25 mouse cellular contexts compared by ENCODE assay signal in genomic region chr1:171446854-171447253, GRCm38 (mm10). TPM values are rescaled to one million over a fixed set of nuclear protein-coding genes. Genes with fewer than 3 reads are reported as not detected.
DNase-seq lines count a peak whose midpoint lies in the region; ATAC-seq and TF ChIP-seq lines count a peak whose summit lies in the region.
"Had no signal": no experiment of that assay in that cellular context is flagged by ENCODE, and none has a peak within 500 bp of the region (broad histone marks: within the 10 kb centered on the region; RNA-seq: fewer than 3 reads in every experiment).

No protein-coding gene starts in this region.

- no peak overlapping the region for H3K9ac ChIP-seq in heart, adult 2 months (ENCODE audit: low read depth, low read length)
- no peak overlapping the region; the same call in 1 of the 2 replicates for H3K9ac ChIP-seq in heart, embryonic 14.5 days (ENCODE audit: low read length)
- no peak overlapping the region for H3K9ac ChIP-seq in lung, embryonic 16.5 days (ENCODE audit: low read length)
- H3K9ac ChIP-seq in midbrain, embryonic 13.5 days (replicated peaks): no peak overlapping the region
- H3K9ac ChIP-seq: hindbrain, embryonic 15.5 days; limb, embryonic 12.5 days; liver, embryonic 15.5 days; lung, embryonic 14.5 days; stomach, embryonic 15.5 days had no signal

- H3K36me3 ChIP-seq in heart, adult 2 months (ENCODE audit: control insufficient read depth, insufficient read depth, low read length): peaks cover 4% of the 10 kb centered on the region; the same call in 1 of the 2 replicates
- no peaks in the 10 kb centered on the region for H3K36me3 ChIP-seq in heart, embryonic 14.5 days (ENCODE audit: control insufficient read depth, insufficient read depth, low read length)
- no peaks in the 10 kb centered on the region for H3K36me3 ChIP-seq in lung, embryonic 16.5 days (ENCODE audit: control insufficient read depth, insufficient read depth, low read length)
- no peaks in the 10 kb centered on the region for H3K36me3 ChIP-seq in midbrain, embryonic 13.5 days
- H3K36me3 ChIP-seq: hindbrain, embryonic 10.5 days; hindbrain, embryonic 15.5 days; limb, embryonic 12.5 days; liver, embryonic 15.5 days; midbrain, embryonic 10.5 days; stomach, embryonic 15.5 days had no signal

- WGBS in heart, adult 2 months: 30% methylated on average over 7 of the region's 7 CpGs
- 27% methylated on average over 7 of the region's 7 CpGs for WGBS in heart, embryonic 14.5 days
- 29% methylated on average over 7 of the region's 7 CpGs for WGBS in lung, embryonic 16.5 days
- 83% methylated on average over 7 of the region's 7 CpGs for WGBS in midbrain, embryonic 13.5 days

- no peak for DNase-seq in heart, adult 2 months
- DNase-seq in heart, postnatal 25 days (ENCODE audit: low spot score): no peak
- no peak for DNase-seq in heart, postnatal 36 days
- no peak for DNase-seq in lung, postnatal 36 days
- DNase-seq: adrenal gland, postnatal 10 days; cerebellum, adult 8-10 months; cerebellum, postnatal 25 days; gastrocnemius, postnatal 36 days; kidney, adult 11 months; kidney, postnatal 14 days; lung, embryonic 14.5 days; right cerebral cortex, postnatal 25 days had no signal

- H3K79me2 ChIP-seq in heart, adult 2 months (replicated peaks; ENCODE audit: control insufficient read depth, insufficient read depth, low read length): peaks cover 7% of the 10 kb centered on the region

- H3K4me3 ChIP-seq in heart, adult 2 months: peak overlapping the region; percentile 25; the same call in 1 of the 2 replicates
- H3K4me3 ChIP-seq in heart, embryonic 14.5 days (ENCODE audit: control insufficient read depth in 1 of 2, insufficient read depth in 1 of 2, low read depth in 1 of 2, low read length in 2 of 2): no peak overlapping the region
- no peak overlapping the region for H3K4me3 ChIP-seq in lung, embryonic 16.5 days (ENCODE audit: low read length)
- no peak overlapping the region for H3K4me3 ChIP-seq in midbrain, embryonic 13.5 days (replicated peaks)
- H3K4me3 ChIP-seq: hindbrain, embryonic 10.5 days; hindbrain, embryonic 15.5 days; limb, embryonic 12.5 days; liver, embryonic 15.5 days; midbrain, embryonic 10.5 days; stomach, embryonic 15.5 days had no signal

- peaks cover 8% of the 10 kb centered on the region for H3K9me3 ChIP-seq in heart, embryonic 14.5 days (ENCODE audit: control insufficient read depth, low read length)
- no peaks in the 10 kb centered on the region; the same call in 1 of the 2 replicates for H3K9me3 ChIP-seq in lung, embryonic 16.5 days (ENCODE audit: control insufficient read depth, low read length)
- H3K9me3 ChIP-seq in midbrain, embryonic 13.5 days: peaks cover 6% of the 10 kb centered on the region; the same call in 1 of the 2 replicates
- H3K9me3 ChIP-seq: hindbrain, embryonic 15.5 days; liver, embryonic 15.5 days; stomach, embryonic 15.5 days had no signal

- peak overlapping the region; percentile 72 for H3K27ac ChIP-seq in heart, adult 2 months
- peak overlapping the region in 1 of 2 experiments; percentile 37; a peak in 1 of 4 replicates for H3K27ac ChIP-seq in heart, embryonic 14.5 days (replicated peaks in 1 of 2; ENCODE audit: control insufficient read depth in 1 of 2, insufficient read depth in 1 of 2, low read depth in 2 of 2, low read length in 2 of 2)
- H3K27ac ChIP-seq in lung, embryonic 16.5 days (ENCODE audit: low read length): 0 out of 2 replicates have a peak overlapping the region, but pooled peaks have one; percentile 25
- no peak overlapping the region for H3K27ac ChIP-seq in midbrain, embryonic 13.5 days
- H3K27ac ChIP-seq: hindbrain, embryonic 10.5 days; hindbrain, embryonic 15.5 days; limb, embryonic 12.5 days; liver, embryonic 15.5 days; midbrain, embryonic 10.5 days had no signal

- intact Hi-C loops in heart, adult 2 months (cut with DNase I): no loop called here
- intact Hi-C loops in heart, postnatal 25 days (cut with DNase I): no loop called here
- intact Hi-C loops in heart, postnatal 36 days (cut with DNase I): no loop called here

- H3K4me1 ChIP-seq in heart, adult 2 months (ENCODE audit: control insufficient read depth, insufficient read depth, low read length): peaks cover 18% of the 10 kb centered on the region
- H3K4me1 ChIP-seq in heart, embryonic 14.5 days (ENCODE audit: control insufficient read depth in 2 of 2, insufficient read depth in 2 of 2, low read length in 2 of 2): peaks cover 12 to 29% of the 10 kb centered on the region in 2 experiments
- peaks cover 20% of the 10 kb centered on the region for H3K4me1 ChIP-seq in lung, embryonic 16.5 days (replicated peaks; ENCODE audit: control insufficient read depth, insufficient read depth, low read length)
- H3K4me1 ChIP-seq in midbrain, embryonic 13.5 days (replicated peaks): no peaks in the 10 kb centered on the region
- H3K4me1 ChIP-seq: hindbrain, embryonic 15.5 days; midbrain, embryonic 10.5 days had no signal

- H3K27me3 ChIP-seq in heart, adult 2 months (ENCODE audit: control insufficient read depth, insufficient read depth, low read length): no peaks in the 10 kb centered on the region
- H3K27me3 ChIP-seq in heart, embryonic 14.5 days (ENCODE audit: control insufficient read depth, insufficient read depth, low read length): no peaks in the 10 kb centered on the region
- no peaks in the 10 kb centered on the region for H3K27me3 ChIP-seq in lung, embryonic 16.5 days (ENCODE audit: control insufficient read depth, insufficient read depth, low read depth, low read length)
- H3K27me3 ChIP-seq in midbrain, embryonic 13.5 days: no peaks in the 10 kb centered on the region
- H3K27me3 ChIP-seq: hindbrain, embryonic 15.5 days; limb, embryonic 12.5 days; liver, embryonic 15.5 days; Patski; stomach, embryonic 15.5 days had no signal

- no peak for TF ChIP-seq POLR2A in heart, adult 2 months (IDR thresholded peaks at IDR 0.05; ENCODE audit: insufficient read depth, low read depth, low read length)

- TF ChIP-seq CTCF in heart, adult 2 months (IDR thresholded peaks at IDR 0.05): no peak

- TF ChIP-seq EP300 in heart, adult 2 months (IDR thresholded peaks at IDR 0.05; ENCODE audit: insufficient read depth, low read depth, low read length): no peak

- ATAC-seq in heart, embryonic 14.5 days (ENCODE audit: insufficient number of reproducible peaks, insufficient read depth, low FRiP score, low read depth): no peak
- no peak for ATAC-seq in lung, embryonic 16.5 days (ENCODE audit: low read depth)
- ATAC-seq in midbrain, embryonic 13.5 days: no peak
- ATAC-seq: forebrain, embryonic 14.5 days; inflammation-experienced regulatory T-cells, adult 6 months; midbrain, embryonic 16.5 days; Patski had no signal

- peak overlapping the region; percentile 40 for H3K4me2 ChIP-seq in heart, embryonic 14.5 days (ENCODE audit: low read length)
- H3K4me2 ChIP-seq in lung, embryonic 16.5 days (ENCODE audit: low read depth, low read length): no peak overlapping the region
- no peak overlapping the region for H3K4me2 ChIP-seq in midbrain, embryonic 13.5 days (replicated peaks)
- H3K4me2 ChIP-seq: hindbrain, embryonic 15.5 days; limb, embryonic 12.5 days; liver, embryonic 15.5 days had no signal

RNA-seq across cellular contexts. Expression of gene F11r, which starts 9.5 kb away (rescaled TPM):
- 10 to 100 TPM; 32.9 to 36.1 TPM for total RNA-seq in heart, adult 2 months (2021)
- 47.5 and 58.3 TPM in 2 replicates for polyA plus RNA-seq in heart, adult 2 months (2012; rRNA removed)
- total RNA-seq in heart, postnatal 25 days (2021): 10 to 100 TPM; 37.1 to 38.9 TPM
- 70.9 and 74.7 TPM in 2 replicates for polyA plus RNA-seq in heart, embryonic 14.5 days (2014; fragmentation: Nextera tagmentation; extraction: Ambion mirVana)
- 10 to 100 TPM; 38.7 to 43.2 TPM for total RNA-seq in heart, postnatal 36 days (2021)
- polyA plus RNA-seq in lung, embryonic 16.5 days (2015; fragmentation: Nextera tagmentation; extraction: Ambion mirVana): 134 and 145 TPM in 2 replicates
- 8.3 and 9.7 TPM in 2 replicates for polyA plus RNA-seq in midbrain, embryonic 13.5 days (2015; fragmentation: Nextera tagmentation; extraction: Ambion mirVana)

RNA-seq across cellular contexts. Expression of gene Tstd1, which starts 28.2 kb away (rescaled TPM):
- total RNA-seq in heart, adult 2 months (2021): 1 to 10 TPM; 1.3 to 1.8 TPM
- polyA plus RNA-seq in heart, adult 2 months (2012; rRNA removed): 2.2 and 3.1 TPM in 2 replicates
- total RNA-seq in heart, postnatal 25 days (2021): 1 to 10 TPM; 1.2 to 1.6 TPM
- polyA plus RNA-seq in heart, embryonic 14.5 days (2014; fragmentation: Nextera tagmentation; extraction: Ambion mirVana): 1.5 and 2.1 TPM in 2 replicates
- 1 to 10 TPM; 1.2 to 1.6 TPM for total RNA-seq in heart, postnatal 36 days (2021)
- 5.9 and 8.4 TPM in 2 replicates for polyA plus RNA-seq in lung, embryonic 16.5 days (2015; fragmentation: Nextera tagmentation; extraction: Ambion mirVana)
- 11.7 and 13.3 TPM in 2 replicates for polyA plus RNA-seq in midbrain, embryonic 13.5 days (2015; fragmentation: Nextera tagmentation; extraction: Ambion mirVana)

RNA-seq across cellular contexts. Expression of gene Usf1, which starts 35.7 kb away (rescaled TPM):
- 10 to 100 TPM; 38.4 to 46.6 TPM for total RNA-seq in heart, adult 2 months (2021)
- polyA plus RNA-seq in heart, adult 2 months (2012; rRNA removed): 47.8 and 64.2 TPM in 2 replicates
- 10 to 100 TPM; 38.7 to 42.6 TPM for total RNA-seq in heart, postnatal 25 days (2021)
- polyA plus RNA-seq in heart, embryonic 14.5 days (2014; fragmentation: Nextera tagmentation; extraction: Ambion mirVana): 46.7 and 58.5 TPM in 2 replicates
- total RNA-seq in heart, postnatal 36 days (2021): 10 to 100 TPM; 41.0 to 52.1 TPM
- 73.6 and 81.7 TPM in 2 replicates for polyA plus RNA-seq in lung, embryonic 16.5 days (2015; fragmentation: Nextera tagmentation; extraction: Ambion mirVana)
- 237 and 239 TPM in 2 replicates for polyA plus RNA-seq in midbrain, embryonic 13.5 days (2015; fragmentation: Nextera tagmentation; extraction: Ambion mirVana)

RNA-seq across cellular contexts. Expression of gene Alyref2, which starts 56.4 kb away (rescaled TPM):
- 1 to 10 TPM; 1.6 to 2.2 TPM for total RNA-seq in heart, adult 2 months (2021)
- 2.5 TPM in 2 replicates for polyA plus RNA-seq in heart, adult 2 months (2012; rRNA removed)
- 1 to 10 TPM; 2.4 to 3.3 TPM for total RNA-seq in heart, postnatal 25 days (2021)
- 12.9 and 14.4 TPM in 2 replicates for polyA plus RNA-seq in heart, embryonic 14.5 days (2014; fragmentation: Nextera tagmentation; extraction: Ambion mirVana)
- total RNA-seq in heart, postnatal 36 days (2021): 1 to 10 TPM; 2.1 to 3.3 TPM
- polyA plus RNA-seq in lung, embryonic 16.5 days (2015; fragmentation: Nextera tagmentation; extraction: Ambion mirVana): 11.8 and 13.6 TPM in 2 replicates
- polyA plus RNA-seq in midbrain, embryonic 13.5 days (2015; fragmentation: Nextera tagmentation; extraction: Ambion mirVana): 30.1 and 31.2 TPM in 2 replicates

RNA-seq across cellular contexts. Expression of gene Arhgap30, which starts 58.1 kb away (rescaled TPM):
- 1 to 10 TPM; 2.3 to 2.4 TPM for total RNA-seq in heart, adult 2 months (2021)
- polyA plus RNA-seq in heart, adult 2 months (2012; rRNA removed): 2.6 and 3.2 TPM in 2 replicates
- 1 to 10 TPM; 2.7 TPM for total RNA-seq in heart, postnatal 25 days (2021)
- polyA plus RNA-seq in heart, embryonic 14.5 days (2014; fragmentation: Nextera tagmentation; extraction: Ambion mirVana): 0.54 and 0.62 TPM in 2 replicates
- total RNA-seq in heart, postnatal 36 days (2021): 1 to 10 TPM; 2.7 to 2.9 TPM
- 2.6 and 3.2 TPM in 2 replicates for polyA plus RNA-seq in lung, embryonic 16.5 days (2015; fragmentation: Nextera tagmentation; extraction: Ambion mirVana)
- polyA plus RNA-seq in midbrain, embryonic 13.5 days (2015; fragmentation: Nextera tagmentation; extraction: Ambion mirVana): 0.63 TPM in 2 replicates
- polyA plus RNA-seq: Patski had no signal
